Mouse (Mus musculus) limb, embryonic 10.5 days (tissue): ENCODE results near the gene Dclk2. TPM values are rescaled to one million over a fixed set of nuclear protein-coding genes. Genes with fewer than 3 reads are reported as not detected.

Experiments
- DNase-seq: peaks from one replicate; pipeline ENCODE4 v3.0.0-alpha.2; 2017; ENCODE audit warnings: low spot score
- H3K27ac ChIP-seq: fragments of 300-500 bp; sonication (generic); 2 replicates; pipeline ENCODE4 v1.5.1; 2016; ENCODE audit warnings: mild to moderate bottlenecking
- H3K27me3 ChIP-seq: fragments of 300-500 bp; sonication (generic); 2 replicates; pipeline ENCODE4 v1.6.1; 2016; ENCODE audit warnings: low read depth, mild to moderate bottlenecking; ENCODE audit not compliant: poor library complexity, severe bottlenecking
- H3K36me3 ChIP-seq: fragments of 300-500 bp; sonication (generic); 2 replicates; pipeline ENCODE4 v1.6.1; 2016; ENCODE audit warnings: mild to moderate bottlenecking, moderate library complexity
- H3K4me1 ChIP-seq: fragments of 300-500 bp; sonication (generic); 2 replicates; pipeline ENCODE4 v1.6.1; 2016
- H3K4me3 ChIP-seq: fragments of 300-500 bp; sonication (generic); 2 replicates; pipeline ENCODE4 v1.5.1; 2016; ENCODE audit warnings: mild to moderate bottlenecking, moderate library complexity
- H3K9me3 ChIP-seq: fragments of 300-500 bp; sonication (generic); replicated peaks from 2 replicates; pipeline ENCODE4 v1.6.1; 2016; ENCODE audit warnings: mild to moderate bottlenecking
- WGBS: fragments of 180-500 bp; shearing (Covaris S2); methylation state at CpG from one replicate; pipeline ENCODE4 v1.1.7; 2016; 5-methylcytosine and 5-hydroxymethylcytosine counted together
- polyA plus RNA-seq: library from polyadenylated mRNA; unstranded; fragments of >200 nt; fragmentation: Nextera tagmentation; extraction: Ambion mirVana; gene quantifications from 2 replicates; pipeline ENCODE4 v1.2.1, GENCODE M21; 2016

The Dclk2 gene
- polyA plus RNA-seq, 1 experiment from 2014 or later, result 4.5 TPM

- no peak for DNase-seq
- peaks cover 10% of the 10 kb centered on the region for H3K36me3 ChIP-seq
- H3K4me1 ChIP-seq, result peaks cover 34% of the 10 kb centered on the region
- H3K27ac ChIP-seq, result no peak overlapping the region
- 91% methylated on average over 3 of the region's 3 CpGs for WGBS
- no peaks in the 10 kb centered on the region for H3K9me3 ChIP-seq
- H3K4me3 ChIP-seq, result no peak overlapping the region
- H3K27me3 ChIP-seq, result no peaks in the 10 kb centered on the region
Observed at GRCm38 (mm10) chr3:86784051-86784450, 136.6 kb downstream of the Dclk2 start.

GRCm38 (mm10) chr3:86779704-86780103 lies 140.9 kb downstream of the Dclk2 start:
- H3K27me3 ChIP-seq, result no peaks in the 10 kb centered on the region
- H3K27ac ChIP-seq, result no peak overlapping the region
- H3K9me3 ChIP-seq, result no peaks in the 10 kb centered on the region
- 63% methylated on average over 4 of the region's 4 CpGs for WGBS
- H3K36me3 ChIP-seq, result peaks cover 19% of the 10 kb centered on the region
- H3K4me1 ChIP-seq, result peaks cover 32% of the 10 kb centered on the region
- no peak overlapping the region for H3K4me3 ChIP-seq
- DNase-seq, result no peak

- Histone ChIP-seq H3K27ac (peak overlapping the region; percentile 67), H3K4me3 (no peak overlapping the region), H3K4me1 (peaks cover 36% of the 10 kb centered on the region), H3K36me3 (peaks cover 14% of the 10 kb centered on the region; the same call in 1 of the 2 replicates), H3K27me3 (no peaks in the 10 kb centered on the region), H3K9me3 (no peaks in the 10 kb centered on the region)
- DNase-seq, result no peak
- WGBS, result 92% methylated on average over 6 of the region's 6 CpGs
Observed at GRCm38 (mm10) chr3:86775444-86775828, 145.2 kb downstream of the Dclk2 start.

- H3K4me1 ChIP-seq, result peaks cover 42% of the 10 kb centered on the region
- peak overlapping the region; percentile 67 for H3K27ac ChIP-seq
- H3K36me3 ChIP-seq, result peaks cover 12% of the 10 kb centered on the region; the same call in 1 of the 2 replicates
- H3K4me3 ChIP-seq, result no peak overlapping the region
- no peak for DNase-seq
- no peaks in the 10 kb centered on the region for H3K9me3 ChIP-seq
- H3K27me3 ChIP-seq, result no peaks in the 10 kb centered on the region
- 87% methylated on average over 14 of the region's 14 CpGs for WGBS
Observed at GRCm38 (mm10) chr3:86774566-86775443, 145.8 kb downstream of the Dclk2 start.

GRCm38 (mm10) chr3:86768969-86769368 lies 151.7 kb downstream of the Dclk2 start:
- Histone ChIP-seq H3K27me3 (no peaks in the 10 kb centered on the region), H3K4me3 (no peak overlapping the region), H3K36me3 (peaks cover 3% of the 10 kb centered on the region; the same call in 1 of the 2 replicates), H3K27ac (peak overlapping the region; percentile 82), H3K4me1 (peaks cover 41% of the 10 kb centered on the region), H3K9me3 (no peaks in the 10 kb centered on the region)
- 53% methylated on average over 6 of the region's 6 CpGs for WGBS
- no peak for DNase-seq

- no peaks in the 10 kb centered on the region for H3K9me3 ChIP-seq
- H3K27me3 ChIP-seq, result no peaks in the 10 kb centered on the region
- peaks cover 41% of the 10 kb centered on the region for H3K4me1 ChIP-seq
- peak; percentile 68 for DNase-seq
- H3K36me3 ChIP-seq, result peaks cover 4% of the 10 kb centered on the region; the same call in 1 of the 2 replicates
- WGBS, result 14% methylated on average over 8 of the region's 8 CpGs
- peak overlapping the region; percentile 82 for H3K27ac ChIP-seq
- no peak overlapping the region for H3K4me3 ChIP-seq
Observed at GRCm38 (mm10) chr3:86768553-86768952, 152.1 kb downstream of the Dclk2 start.

GRCm38 (mm10) chr3:86762456-86762855 lies 158.2 kb downstream of the Dclk2 start:
- Histone ChIP-seq H3K36me3 (peaks cover 3% of the 10 kb centered on the region; the same call in 1 of the 2 replicates), H3K9me3 (no peaks in the 10 kb centered on the region), H3K4me1 (peaks cover 59% of the 10 kb centered on the region), H3K27me3 (no peaks in the 10 kb centered on the region), H3K27ac (peak overlapping the region; percentile 84), H3K4me3 (no peak overlapping the region)
- WGBS, result 67% methylated on average over 4 of the region's 4 CpGs
- no peak for DNase-seq

GRCm38 (mm10) chr3:86762036-86762415 lies 158.6 kb downstream of the Dclk2 start:
- peak overlapping the region; percentile 84 for H3K27ac ChIP-seq
- no peak overlapping the region for H3K4me3 ChIP-seq
- H3K9me3 ChIP-seq, result no peaks in the 10 kb centered on the region
- WGBS, result 86% methylated on average over 6 of the region's 6 CpGs
- H3K27me3 ChIP-seq, result no peaks in the 10 kb centered on the region
- H3K4me1 ChIP-seq, result peaks cover 58% of the 10 kb centered on the region
- peaks cover 3% of the 10 kb centered on the region; the same call in 1 of the 2 replicates for H3K36me3 ChIP-seq
- DNase-seq, result no peak

- Histone ChIP-seq H3K27ac (peak overlapping the region; percentile 84; the same call in 1 of the 2 replicates), H3K36me3 (peaks cover 3% of the 10 kb centered on the region; the same call in 1 of the 2 replicates), H3K4me3 (no peak overlapping the region), H3K9me3 (no peaks in the 10 kb centered on the region), H3K4me1 (peaks cover 61% of the 10 kb centered on the region), H3K27me3 (no peaks in the 10 kb centered on the region)
- peak; percentile 78 for DNase-seq
- WGBS, result 39% methylated on average over 9 of the region's 9 CpGs
Observed at GRCm38 (mm10) chr3:86761095-86762035, 159.3 kb downstream of the Dclk2 start.

- Histone ChIP-seq H3K4me1 (peaks cover 64% of the 10 kb centered on the region), H3K9me3 (no peaks in the 10 kb centered on the region), H3K27me3 (no peaks in the 10 kb centered on the region), H3K36me3 (peaks cover 3% of the 10 kb centered on the region; the same call in 1 of the 2 replicates), H3K27ac (peak overlapping the region; percentile 84), H3K4me3 (0 out of 2 replicates have a peak overlapping the region, but pooled peaks have one; percentile 20)
- 69% methylated on average over 7 of the region's 7 CpGs for WGBS
- no peak for DNase-seq
Observed at GRCm38 (mm10) chr3:86760474-86760873, 160.2 kb downstream of the Dclk2 start.

- Histone ChIP-seq H3K9me3 (no peaks in the 10 kb centered on the region), H3K4me1 (peaks cover 71% of the 10 kb centered on the region), H3K27me3 (no peaks in the 10 kb centered on the region), H3K36me3 (peaks cover 3% of the 10 kb centered on the region; the same call in 1 of the 2 replicates), H3K4me3 (peak overlapping the region; percentile 19; the same call in 1 of the 2 replicates), H3K27ac (peak overlapping the region; percentile 84)
- WGBS, result 64% methylated on average over 8 of the region's 8 CpGs
- no peak for DNase-seq
Observed at GRCm38 (mm10) chr3:86759834-86760233, 160.8 kb downstream of the Dclk2 start.

- H3K27ac ChIP-seq, result peak overlapping the region; percentile 84; the same call in 1 of the 2 replicates
- H3K4me3 ChIP-seq, result no peak overlapping the region
- no peak for DNase-seq
- peaks cover 3% of the 10 kb centered on the region; the same call in 1 of the 2 replicates for H3K36me3 ChIP-seq
- H3K27me3 ChIP-seq, result no peaks in the 10 kb centered on the region
- peaks cover 75% of the 10 kb centered on the region for H3K4me1 ChIP-seq
- 80% methylated on average over 1 of the region's 1 CpGs for WGBS
- H3K9me3 ChIP-seq, result no peaks in the 10 kb centered on the region
Observed at GRCm38 (mm10) chr3:86759383-86759782, 161.3 kb downstream of the Dclk2 start.
